Mouse (Mus musculus): ENCODE data around the gene Tomm34. TPM values are rescaled to one million over a fixed set of nuclear protein-coding genes. Genes with fewer than 3 reads are reported as not detected.

Gene Tomm34
- total and polyA plus RNA-seq, 2 experiments = 6.0 to 13.8 TPM

DNA sequence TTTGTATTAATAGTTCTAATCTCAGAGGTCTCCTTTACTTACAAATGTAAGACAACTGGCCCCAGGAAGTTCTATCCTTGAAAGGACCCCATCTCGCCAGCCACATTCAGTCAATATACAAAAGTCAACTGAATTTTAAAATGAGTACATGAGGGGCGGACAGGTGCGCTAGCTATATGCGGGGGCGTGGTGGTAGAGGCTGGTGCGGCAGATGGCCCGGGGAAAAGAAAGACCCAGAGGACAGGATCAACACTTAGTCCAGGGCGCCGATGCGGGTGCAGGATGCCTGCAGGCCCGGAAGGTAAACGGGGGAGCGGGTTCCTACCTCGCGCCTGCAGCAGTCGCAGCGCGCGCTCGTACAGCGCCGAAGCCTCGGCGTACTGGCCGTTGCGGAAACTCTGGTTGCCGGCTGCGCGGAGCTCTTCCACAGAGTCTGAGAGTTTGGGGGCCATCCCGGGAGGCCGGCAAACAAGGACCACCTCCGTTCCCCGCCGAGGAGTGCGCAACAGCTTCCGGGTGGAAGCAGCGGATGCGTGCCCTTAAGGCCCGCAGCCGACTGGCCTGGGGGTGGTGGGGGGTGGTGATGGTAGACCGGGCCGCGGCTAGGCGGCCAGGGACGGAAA, 716 bp downstream of the Tomm34 start, which contains the start of gene Stk4:
Gene Stk4, plus strand, starts transcription at position 181 of the 623 bp plus-strand sequence.
- peaks cover 14% of the 10 kb centered on the region; the same call in 1 of the 2 replicates for H3K79me2 ChIP-seq (ENCODE audit: control insufficient read depth, insufficient read depth, low read length)
- peaks cover 2% of the 10 kb centered on the region; the same call in 1 of the 2 replicates for H3K36me3 ChIP-seq (ENCODE audit: control insufficient read depth, insufficient read depth, low read length)
- H3K4me3 ChIP-seq (ENCODE audit: insufficient read depth, low read depth, low read length) = peak within 1 kb of the TSS; percentile 90
- no peaks in the 10 kb centered on the region for H3K27me3 ChIP-seq (ENCODE audit: control insufficient read depth, insufficient read depth, low read length)
- DNase-seq (ENCODE audit: extremely low read depth, low read depth, low spot score) = no peak
- H3K27ac ChIP-seq (replicated peaks; ENCODE audit: insufficient read depth, low read depth, low read length) = peak within 1 kb of the TSS; percentile 40
- under 1% methylated on average over 45 of the region's 45 CpGs for WGBS
- no peak for TF ChIP-seq CTCF (IDR thresholded peaks at IDR 0.05; ENCODE audit: low read depth, low read length)
- no peak for TF ChIP-seq POLR2A (IDR thresholded peaks at IDR 0.05; ENCODE audit: extremely low read depth, insufficient read depth, low read length)
- peaks cover 5% of the 10 kb centered on the region; the same call in 1 of the 2 replicates for H3K4me1 ChIP-seq (ENCODE audit: control insufficient read depth, insufficient read depth, low read length)
- H3K9ac ChIP-seq (ENCODE audit: low read depth, low read length) = peak within 1 kb of the TSS; percentile 74

DNA sequence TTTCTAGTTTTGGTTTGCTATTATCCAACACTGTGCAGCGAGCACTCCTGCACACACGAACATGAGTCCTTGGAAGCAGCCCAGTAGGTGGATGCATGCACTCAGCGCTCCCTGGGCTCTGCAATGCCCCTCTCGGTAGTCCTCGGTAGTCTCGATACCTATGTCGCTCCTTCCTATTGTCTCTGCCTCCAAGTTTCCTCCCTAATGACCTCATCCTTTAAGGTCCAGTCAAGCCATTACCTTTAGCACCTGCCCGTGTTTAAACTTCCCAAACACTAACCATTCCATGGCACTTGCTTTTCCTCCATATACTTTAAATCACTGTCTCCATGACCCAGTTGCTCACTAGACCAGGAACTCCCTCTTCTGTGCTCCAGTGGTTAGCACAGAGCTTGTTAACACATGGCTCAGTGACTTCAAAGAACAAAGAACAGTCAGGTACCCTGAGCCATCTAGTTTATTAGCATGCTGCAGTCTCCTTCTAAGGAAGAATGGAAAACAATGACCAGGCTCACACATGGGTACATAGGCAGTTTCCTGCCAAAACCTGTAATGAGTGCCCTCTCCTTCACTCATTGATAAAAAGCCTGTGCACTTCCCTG, 11.2 kb downstream of the Tomm34 start:
- Histone ChIP-seq H3K27ac (replicated peaks; ENCODE audit: insufficient read depth, low read depth, low read length) (no peak overlapping the region), H3K27me3 (ENCODE audit: control insufficient read depth, insufficient read depth, low read length) (no peaks in the 10 kb centered on the region), H3K4me1 (ENCODE audit: control insufficient read depth, insufficient read depth, low read length) (no peaks in the 10 kb centered on the region), H3K79me2 (ENCODE audit: control insufficient read depth, insufficient read depth, low read length) (no peaks in the 10 kb centered on the region), H3K36me3 (ENCODE audit: control insufficient read depth, insufficient read depth, low read length) (peaks cover 46% of the 10 kb centered on the region), H3K9ac (ENCODE audit: low read depth, low read length) (no peak overlapping the region), H3K4me3 (ENCODE audit: insufficient read depth, low read depth, low read length) (no peak overlapping the region)
- no peak for DNase-seq (ENCODE audit: extremely low read depth, low read depth, low spot score)
- no peak for TF ChIP-seq CTCF (IDR thresholded peaks at IDR 0.05; ENCODE audit: low read depth, low read length)
- TF ChIP-seq POLR2A (IDR thresholded peaks at IDR 0.05; ENCODE audit: extremely low read depth, insufficient read depth, low read length) = no peak
- WGBS = 95% methylated on average over 8 of the region's 8 CpGs

DNA sequence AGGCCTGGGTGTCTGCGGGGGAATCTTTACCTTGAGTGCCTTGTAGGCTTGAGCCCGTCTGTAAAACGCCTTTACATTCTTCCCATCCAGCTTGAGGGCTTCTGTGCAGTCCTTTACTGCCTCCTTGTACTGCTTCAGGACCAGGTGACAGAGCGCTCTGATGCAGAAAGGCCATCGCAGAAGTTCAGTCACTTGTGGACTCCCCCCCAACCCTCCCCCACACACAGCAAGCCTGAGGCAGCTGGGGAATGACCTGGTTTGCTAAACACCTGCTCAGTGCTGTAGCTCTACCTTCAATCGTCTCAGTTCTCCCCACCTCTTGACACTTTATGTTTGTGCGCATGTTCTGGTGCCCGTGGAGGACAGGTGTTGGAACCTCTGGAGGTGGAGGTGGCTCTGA, 16.3 kb downstream of the Tomm34 start:
- peaks cover 27% of the 10 kb centered on the region for H3K36me3 ChIP-seq (ENCODE audit: control insufficient read depth, insufficient read depth, low read length)

DNA sequence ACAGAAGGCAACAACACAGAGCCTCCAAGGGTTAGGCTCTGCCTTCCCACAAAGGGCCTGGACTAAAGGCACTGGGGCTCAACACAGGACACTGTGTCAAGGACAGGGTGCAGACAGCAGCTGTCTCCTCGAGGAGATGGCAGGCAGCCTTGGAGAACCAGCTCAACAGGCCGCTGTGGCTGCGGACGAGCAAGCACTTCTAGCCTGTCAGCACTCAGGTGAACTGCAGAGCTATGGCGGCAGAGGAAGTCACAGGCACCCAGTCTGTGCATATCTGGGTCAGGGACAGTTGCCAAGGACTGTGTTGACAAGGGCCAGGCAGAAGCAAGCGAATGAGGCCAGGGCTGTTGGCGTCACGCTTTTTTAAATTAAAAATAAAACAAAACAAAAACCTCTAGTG, 17.2 kb downstream of the Tomm34 start:
- no peak overlapping the region for H3K9ac ChIP-seq (ENCODE audit: low read depth, low read length)
- H3K4me3 ChIP-seq (ENCODE audit: insufficient read depth, low read depth, low read length) = no peak overlapping the region
- H3K36me3 ChIP-seq (ENCODE audit: control insufficient read depth, insufficient read depth, low read length) = peaks cover 18% of the 10 kb centered on the region
- peak; percentile 82 for DNase-seq (ENCODE audit: extremely low read depth, low read depth, low spot score)
- no peaks in the 10 kb centered on the region for H3K27me3 ChIP-seq (ENCODE audit: control insufficient read depth, insufficient read depth, low read length)
- 25% methylated on average over 8 of the region's 8 CpGs for WGBS
- H3K79me2 ChIP-seq (ENCODE audit: control insufficient read depth, insufficient read depth, low read length) = no peaks in the 10 kb centered on the region
- peaks cover 5% of the 10 kb centered on the region; the same call in 1 of the 2 replicates for H3K4me1 ChIP-seq (ENCODE audit: control insufficient read depth, insufficient read depth, low read length)
- no peak overlapping the region for H3K27ac ChIP-seq (replicated peaks; ENCODE audit: insufficient read depth, low read depth, low read length)
- TF ChIP-seq CTCF (IDR thresholded peaks at IDR 0.05; ENCODE audit: low read depth, low read length) = no peak
- no peak for TF ChIP-seq POLR2A (IDR thresholded peaks at IDR 0.05; ENCODE audit: extremely low read depth, insufficient read depth, low read length)

More for the DNA sequence above, 16.3 kb downstream of the Tomm34 start:
- peaks cover 5% of the 10 kb centered on the region; the same call in 1 of the 2 replicates for H3K4me1 ChIP-seq (ENCODE audit: control insufficient read depth, insufficient read depth, low read length)
- TF ChIP-seq CTCF (IDR thresholded peaks at IDR 0.05; ENCODE audit: low read depth, low read length) = no peak
- no peak for TF ChIP-seq POLR2A (IDR thresholded peaks at IDR 0.05; ENCODE audit: extremely low read depth, insufficient read depth, low read length)
- no peaks in the 10 kb centered on the region for H3K79me2 ChIP-seq (ENCODE audit: control insufficient read depth, insufficient read depth, low read length)
- H3K27me3 ChIP-seq (ENCODE audit: control insufficient read depth, insufficient read depth, low read length) = no peaks in the 10 kb centered on the region
- WGBS = 92% methylated on average over 8 of the region's 8 CpGs
- DNase-seq (ENCODE audit: extremely low read depth, low read depth, low spot score) = no peak
- no peak overlapping the region for H3K9ac ChIP-seq (ENCODE audit: low read depth, low read length)
- no peak overlapping the region for H3K4me3 ChIP-seq (ENCODE audit: insufficient read depth, low read depth, low read length)
- H3K27ac ChIP-seq (replicated peaks; ENCODE audit: insufficient read depth, low read depth, low read length) = no peak overlapping the region

DNA sequence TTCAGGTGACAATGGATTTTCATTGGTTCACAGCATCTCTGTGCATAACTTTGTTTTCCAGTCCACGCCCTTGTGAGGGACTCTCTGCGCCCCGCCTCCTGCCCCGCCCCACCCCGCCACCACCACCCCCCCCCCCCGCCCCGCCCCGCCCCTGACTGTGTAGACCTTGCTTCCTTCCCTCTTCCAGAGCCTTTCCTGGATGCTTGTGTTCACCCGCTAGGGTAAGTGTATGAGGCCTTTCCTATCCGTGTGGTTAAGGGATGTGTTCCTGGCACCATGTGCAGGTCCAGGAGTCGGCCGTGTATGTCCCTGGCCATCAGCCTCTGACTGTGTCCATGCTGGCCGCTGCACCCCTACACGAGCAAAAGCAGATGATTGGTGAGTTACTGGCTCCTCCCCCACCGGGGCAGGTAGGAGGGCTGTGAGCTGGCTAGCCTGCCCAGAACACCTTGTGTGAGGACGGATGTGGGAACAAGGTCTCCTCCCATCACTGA, 23.7 kb downstream of the Tomm34 start:
- peak overlapping the region; percentile 14; the same call in 1 of the 2 replicates for H3K4me3 ChIP-seq (ENCODE audit: insufficient read depth, low read depth, low read length)
- DNase-seq (ENCODE audit: extremely low read depth, low read depth, low spot score) = peak; percentile 8
- WGBS = 7% methylated on average over 16 of the region's 16 CpGs
- H3K36me3 ChIP-seq (ENCODE audit: control insufficient read depth, insufficient read depth, low read length) = no peaks in the 10 kb centered on the region; the same call in 1 of the 2 replicates
- H3K27ac ChIP-seq (replicated peaks; ENCODE audit: insufficient read depth, low read depth, low read length) = no peak overlapping the region
- no peak for TF ChIP-seq CTCF (IDR thresholded peaks at IDR 0.05; ENCODE audit: low read depth, low read length)
- TF ChIP-seq POLR2A (IDR thresholded peaks at IDR 0.05; ENCODE audit: extremely low read depth, insufficient read depth, low read length) = no peak
- H3K9ac ChIP-seq (ENCODE audit: low read depth, low read length) = no peak overlapping the region
- H3K27me3 ChIP-seq (ENCODE audit: control insufficient read depth, insufficient read depth, low read length) = no peaks in the 10 kb centered on the region
- 0 out of 2 replicates have a peak, but pooled peaks cover 3% of the 10 kb centered on the region for H3K4me1 ChIP-seq (ENCODE audit: control insufficient read depth, insufficient read depth, low read length)
- H3K79me2 ChIP-seq (ENCODE audit: control insufficient read depth, insufficient read depth, low read length) = no peaks in the 10 kb centered on the region
